Mouse (Mus musculus): ENCODE measurements around the gene Nufip2.
"Not testable (repeated sequence)": the region's sequence is repeated elsewhere in the genome, so short reads cannot be mapped to it uniquely, and the experiment has no call there.

The Nufip2 gene

GRCm38 (mm10) chr11:77685383-77686265, at the start of gene Nufip2:
TSS of gene Nufip2 (plus strand) at chr11:77686155.
- DNase-seq (ENCODE audit: low read depth, low spot score), result peak; percentile 99

GRCm38 (mm10) chr11:77641390-77641789, 44.6 kb upstream of the Nufip2 start:
- no peak for DNase-seq (ENCODE audit: low read depth, low spot score)

GRCm38 (mm10) chr11:77645481-77645880, 40.5 kb upstream of the Nufip2 start:
- no peak for DNase-seq (ENCODE audit: low read depth, low spot score)

- DNase-seq (ENCODE audit: low read depth, low spot score), result no peak
These were observed 37.1 kb upstream of the Nufip2 start for GRCm38 (mm10) chr11:77648878-77649277.

- no peak for DNase-seq (ENCODE audit: low read depth, low spot score)
These were observed 33.5 kb upstream of the Nufip2 start for GRCm38 (mm10) chr11:77652484-77652883.

- DNase-seq (ENCODE audit: low read depth, low spot score), result peak; percentile 80
These were observed 32.4 kb upstream of the Nufip2 start for GRCm38 (mm10) chr11:77653406-77654190.

- no peak for DNase-seq (ENCODE audit: low read depth, low spot score)
These were observed 26.0 kb upstream of the Nufip2 start for GRCm38 (mm10) chr11:77659986-77660385.

- no peak for DNase-seq (ENCODE audit: low read depth, low spot score)
These were observed 22.3 kb upstream of the Nufip2 start for GRCm38 (mm10) chr11:77663639-77664038.

- DNase-seq (ENCODE audit: low read depth, low spot score), result no peak
These were observed 21.9 kb upstream of the Nufip2 start for GRCm38 (mm10) chr11:77664046-77664445.

- DNase-seq (ENCODE audit: low read depth, low spot score), result not testable (repeated sequence)
These were observed 20.6 kb upstream of the Nufip2 start for GRCm38 (mm10) chr11:77665384-77665783.

- not testable (repeated sequence) for DNase-seq (ENCODE audit: low read depth, low spot score)
These were observed 19.2 kb upstream of the Nufip2 start for GRCm38 (mm10) chr11:77666766-77667165.

- no peak for DNase-seq (ENCODE audit: low read depth, low spot score)
These were observed 13.2 kb upstream of the Nufip2 start for GRCm38 (mm10) chr11:77672746-77673145.

GRCm38 (mm10) chr11:77673428-77673991, 12.4 kb upstream of the Nufip2 start:
- peak; percentile 99 for DNase-seq (ENCODE audit: low read depth, low spot score)

- peak; percentile 98 for DNase-seq (ENCODE audit: low read depth, low spot score)
These were observed 5.9 kb upstream of the Nufip2 start for GRCm38 (mm10) chr11:77680018-77680417.

GRCm38 (mm10) chr11:77684896-77685295, 1.1 kb upstream of the Nufip2 start:
- DNase-seq (ENCODE audit: low read depth, low spot score), result no peak

- DNase-seq (ENCODE audit: low read depth, low spot score), result peak; percentile 54
These were observed 438 bp downstream of the Nufip2 start for GRCm38 (mm10) chr11:77686346-77686840.

- peak; percentile 51 for DNase-seq (ENCODE audit: low read depth, low spot score)
These were observed 1.0 kb downstream of the Nufip2 start for GRCm38 (mm10) chr11:77686841-77687540.

GRCm38 (mm10) chr11:77687541-77688131, 1.7 kb downstream of the Nufip2 start:
- peak; percentile 65 for DNase-seq (ENCODE audit: low read depth, low spot score)

GRCm38 (mm10) chr11:77693026-77693425, 7.1 kb downstream of the Nufip2 start:
- no peak for DNase-seq (ENCODE audit: low read depth, low spot score)

GRCm38 (mm10) chr11:77697232-77697631, 11.3 kb downstream of the Nufip2 start:
- DNase-seq (ENCODE audit: low read depth, low spot score), result no peak

GRCm38 (mm10) chr11:77705920-77706319, 20.0 kb downstream of the Nufip2 start:
- no peak for DNase-seq (ENCODE audit: low read depth, low spot score)
